Mouse (Mus musculus): Measurements from ENCODE around the gene Tmem114. TPM values are rescaled to one million over a fixed set of nuclear protein-coding genes. Genes with fewer than 3 reads are reported as not detected.

The Tmem114 gene
- polyA plus RNA-seq, 1 experiment from 2014 or later = 0.15 TPM

DNA sequence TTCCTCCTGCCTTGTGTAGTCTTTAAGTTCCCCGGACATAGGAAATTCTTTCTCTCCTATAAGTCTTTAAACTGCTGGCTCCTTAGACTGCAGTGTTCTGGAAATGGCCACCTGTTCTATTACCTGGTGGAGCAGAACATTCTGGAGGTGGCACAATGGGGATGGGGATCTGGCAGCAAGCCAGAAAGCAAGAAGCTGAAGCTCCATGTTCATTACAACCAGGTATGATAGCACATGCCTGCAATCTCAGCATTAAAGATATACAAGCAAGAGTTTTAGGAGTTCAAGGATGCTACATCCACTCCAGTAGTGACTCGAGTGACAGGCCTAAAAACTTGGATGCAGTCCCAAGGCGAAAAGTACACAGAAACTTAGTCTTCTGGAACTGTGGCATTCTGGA, 7.7 kb upstream of the Tmem114 start:
- Histone ChIP-seq H3K4me3 (replicated peaks; ENCODE audit: low read length) (no peak overlapping the region), H3K4me2 (ENCODE audit: low read length) (no peak overlapping the region), H3K36me3 (ENCODE audit: control insufficient read depth, insufficient read depth) (no peaks in the 10 kb centered on the region), H3K27me3 (replicated peaks; ENCODE audit: control insufficient read depth, insufficient read depth, low read length) (peaks cover 1% of the 10 kb centered on the region; the same call in 1 of the 2 replicates), H3K9ac (replicated peaks; ENCODE audit: low read depth, low read length) (no peak overlapping the region), H3K4me1 (replicated peaks; ENCODE audit: control insufficient read depth, insufficient read depth, low read length) (no peaks in the 10 kb centered on the region), H3K9me3 (ENCODE audit: control insufficient read depth, low read length) (no peaks in the 10 kb centered on the region), H3K27ac (ENCODE audit: low read length) (no peak overlapping the region)
- ATAC-seq = no peak
- WGBS = 93% methylated on average over 3 of the region's 3 CpGs

DNA sequence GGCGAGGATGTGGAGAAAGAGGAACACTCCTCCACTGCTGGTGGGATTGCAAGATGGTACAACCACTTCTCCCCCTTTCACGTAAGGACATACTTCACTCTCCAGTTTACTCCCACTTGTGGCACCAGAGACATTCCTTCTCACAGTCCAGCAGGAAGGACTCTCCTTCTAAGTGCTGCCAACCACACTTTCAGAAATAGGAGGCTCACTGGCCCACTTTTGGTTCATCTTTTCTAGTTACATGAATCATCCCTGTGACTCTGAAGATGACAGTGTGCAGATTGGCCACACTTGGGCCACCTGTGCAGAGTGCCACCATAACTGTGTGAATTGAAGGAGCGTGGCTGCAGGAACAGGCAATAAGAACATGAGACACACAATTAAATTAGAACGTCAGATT, 4.6 kb upstream of the Tmem114 start:
- 95% methylated on average over 4 of the region's 4 CpGs for WGBS
- H3K4me2 ChIP-seq (ENCODE audit: low read length) = no peak overlapping the region
- peaks cover 5% of the 10 kb centered on the region for H3K4me1 ChIP-seq (replicated peaks; ENCODE audit: control insufficient read depth, insufficient read depth, low read length)
- H3K9ac ChIP-seq (replicated peaks; ENCODE audit: low read depth, low read length) = no peak overlapping the region
- no peak overlapping the region for H3K4me3 ChIP-seq (replicated peaks; ENCODE audit: low read length)
- no peaks in the 10 kb centered on the region for H3K36me3 ChIP-seq (ENCODE audit: control insufficient read depth, insufficient read depth)
- no peak overlapping the region for H3K27ac ChIP-seq (ENCODE audit: low read length)
- no peaks in the 10 kb centered on the region for H3K9me3 ChIP-seq (ENCODE audit: control insufficient read depth, low read length)
- H3K27me3 ChIP-seq (replicated peaks; ENCODE audit: control insufficient read depth, insufficient read depth, low read length) = peaks cover 20% of the 10 kb centered on the region
- ATAC-seq = no peak

GRCm38 (mm10) chr16:8425736-8426135, 800 bp upstream of the Tmem114 start:
- WGBS = 85% methylated on average over 5 of the region's 5 CpGs
- Histone ChIP-seq H3K9me3 (ENCODE audit: control insufficient read depth, low read length) (no peaks in the 10 kb centered on the region), H3K4me1 (replicated peaks; ENCODE audit: control insufficient read depth, insufficient read depth, low read length) (peaks cover 8% of the 10 kb centered on the region), H3K27me3 (replicated peaks; ENCODE audit: control insufficient read depth, insufficient read depth, low read length) (peaks cover 35% of the 10 kb centered on the region), H3K9ac (replicated peaks; ENCODE audit: low read depth, low read length) (no peak overlapping the region), H3K36me3 (ENCODE audit: control insufficient read depth, insufficient read depth) (no peaks in the 10 kb centered on the region), H3K27ac (ENCODE audit: low read length) (no peak overlapping the region), H3K4me3 (replicated peaks; ENCODE audit: low read length) (no peak overlapping the region), H3K4me2 (ENCODE audit: low read length) (no peak overlapping the region)
- ATAC-seq = no peak

- no peak for ATAC-seq
- Histone ChIP-seq H3K27me3 (replicated peaks; ENCODE audit: control insufficient read depth, insufficient read depth, low read length) (peaks cover 35% of the 10 kb centered on the region), H3K9ac (replicated peaks; ENCODE audit: low read depth, low read length) (0 out of 2 replicates have a peak overlapping the region, but pooled peaks have one; percentile 9), H3K9me3 (ENCODE audit: control insufficient read depth, low read length) (no peaks in the 10 kb centered on the region), H3K4me3 (replicated peaks; ENCODE audit: low read length) (peak overlapping the region; percentile 38), H3K27ac (ENCODE audit: low read length) (no peak overlapping the region), H3K4me1 (replicated peaks; ENCODE audit: control insufficient read depth, insufficient read depth, low read length) (peaks cover 8% of the 10 kb centered on the region), H3K36me3 (ENCODE audit: control insufficient read depth, insufficient read depth) (no peaks in the 10 kb centered on the region), H3K4me2 (ENCODE audit: low read length) (peak overlapping the region; percentile 55)
- WGBS = 3% methylated on average over 43 of the region's 43 CpGs
These were observed 570 bp downstream of the Tmem114 start for GRCm38 (mm10) chr16:8424161-8424970.

DNA sequence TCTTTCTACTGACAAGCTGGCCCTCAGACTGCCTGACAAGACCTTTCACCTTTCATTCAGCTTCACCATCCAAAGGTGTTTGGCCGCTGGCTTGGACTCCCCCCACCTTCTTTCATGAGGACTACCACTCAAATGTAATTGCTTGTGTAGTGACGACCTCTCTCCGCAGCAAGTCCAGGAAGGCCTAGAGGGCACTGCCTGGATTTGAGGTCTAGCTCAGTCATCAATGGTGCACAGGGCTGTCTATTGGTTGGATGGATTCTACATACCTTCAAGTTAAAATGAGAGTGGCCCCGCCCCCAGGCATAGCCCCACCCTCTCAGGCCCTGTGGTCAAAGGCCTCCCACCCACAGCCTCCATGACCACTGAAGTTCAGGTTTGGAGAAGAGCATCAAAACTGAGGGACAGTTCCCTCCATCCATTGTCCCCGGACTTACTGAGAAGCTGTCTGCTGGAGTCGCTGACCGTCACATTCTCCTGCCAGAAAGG, 1.3 kb downstream of the Tmem114 start:
- Histone ChIP-seq H3K9ac (replicated peaks; ENCODE audit: low read depth, low read length) (no peak overlapping the region), H3K27ac (ENCODE audit: low read length) (no peak overlapping the region), H3K9me3 (ENCODE audit: control insufficient read depth, low read length) (no peaks in the 10 kb centered on the region), H3K27me3 (replicated peaks; ENCODE audit: control insufficient read depth, insufficient read depth, low read length) (peaks cover 35% of the 10 kb centered on the region), H3K4me1 (replicated peaks; ENCODE audit: control insufficient read depth, insufficient read depth, low read length) (peaks cover 8% of the 10 kb centered on the region), H3K4me2 (ENCODE audit: low read length) (no peak overlapping the region), H3K4me3 (replicated peaks; ENCODE audit: low read length) (no peak overlapping the region), H3K36me3 (ENCODE audit: control insufficient read depth, insufficient read depth) (no peaks in the 10 kb centered on the region)
- ATAC-seq = no peak
- 45% methylated on average over 7 of the region's 7 CpGs for WGBS

DNA sequence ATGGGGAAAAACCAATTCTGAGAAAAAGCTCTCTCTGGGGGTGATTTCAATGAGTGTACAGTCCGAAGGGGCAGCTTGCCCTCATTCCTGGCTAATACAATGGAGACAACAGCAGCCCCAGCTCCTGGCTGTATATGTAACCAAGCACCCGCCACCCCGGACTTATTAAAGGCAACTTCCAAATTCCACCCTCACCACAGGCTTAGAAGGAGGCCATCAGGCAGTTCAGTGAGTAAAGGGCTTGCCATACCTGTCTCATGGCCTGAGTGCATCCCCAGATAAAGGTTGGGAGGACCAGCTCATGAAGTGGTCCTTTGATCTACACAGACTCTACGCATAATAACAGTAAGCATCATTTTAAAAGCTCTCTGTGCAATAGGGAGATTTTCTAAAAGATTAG, 4.1 kb downstream of the Tmem114 start:
- H3K27ac ChIP-seq (ENCODE audit: low read length) = no peak overlapping the region
- H3K4me1 ChIP-seq (replicated peaks; ENCODE audit: control insufficient read depth, insufficient read depth, low read length) = peaks cover 12% of the 10 kb centered on the region
- 87% methylated on average over 4 of the region's 4 CpGs for WGBS
- no peaks in the 10 kb centered on the region for H3K36me3 ChIP-seq (ENCODE audit: control insufficient read depth, insufficient read depth)
- H3K4me3 ChIP-seq (replicated peaks; ENCODE audit: low read length) = no peak overlapping the region
- no peaks in the 10 kb centered on the region for H3K9me3 ChIP-seq (ENCODE audit: control insufficient read depth, low read length)
- H3K4me2 ChIP-seq (ENCODE audit: low read length) = no peak overlapping the region
- no peak for ATAC-seq
- no peak overlapping the region for H3K9ac ChIP-seq (replicated peaks; ENCODE audit: low read depth, low read length)
- peaks cover 25% of the 10 kb centered on the region for H3K27me3 ChIP-seq (replicated peaks; ENCODE audit: control insufficient read depth, insufficient read depth, low read length)

GRCm38 (mm10) chr16:8420381-8420780, 4.6 kb downstream of the Tmem114 start:
- Histone ChIP-seq H3K4me1 (replicated peaks; ENCODE audit: control insufficient read depth, insufficient read depth, low read length) (peaks cover 12% of the 10 kb centered on the region), H3K27ac (ENCODE audit: low read length) (no peak overlapping the region), H3K4me3 (replicated peaks; ENCODE audit: low read length) (no peak overlapping the region), H3K9ac (replicated peaks; ENCODE audit: low read depth, low read length) (no peak overlapping the region), H3K9me3 (ENCODE audit: control insufficient read depth, low read length) (no peaks in the 10 kb centered on the region), H3K4me2 (ENCODE audit: low read length) (no peak overlapping the region), H3K27me3 (replicated peaks; ENCODE audit: control insufficient read depth, insufficient read depth, low read length) (peaks cover 21% of the 10 kb centered on the region), H3K36me3 (ENCODE audit: control insufficient read depth, insufficient read depth) (no peaks in the 10 kb centered on the region)
- no peak for ATAC-seq
- 82% methylated on average over 10 of the region's 10 CpGs for WGBS

DNA sequence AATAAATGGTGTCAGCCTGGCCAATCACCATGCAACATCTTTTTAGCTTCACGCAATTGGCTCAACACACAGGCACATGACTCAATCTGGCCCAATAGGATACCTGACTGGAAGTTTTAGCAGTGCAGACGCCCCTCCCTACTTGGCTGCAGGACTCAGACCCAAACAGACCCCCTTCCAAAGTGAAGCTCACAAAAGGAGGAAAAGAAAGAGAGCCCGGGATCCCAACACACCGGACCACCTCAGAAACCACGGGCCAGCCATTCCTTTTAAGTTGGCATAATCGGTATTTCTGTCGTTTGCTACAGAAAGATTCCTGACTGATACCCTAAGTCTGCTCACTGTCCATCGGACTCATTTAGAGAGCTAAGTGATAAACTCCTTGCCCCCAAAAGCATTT, 5.3 kb downstream of the Tmem114 start:
- no peak for ATAC-seq
- Histone ChIP-seq H3K27me3 (replicated peaks; ENCODE audit: control insufficient read depth, insufficient read depth, low read length) (peaks cover 19% of the 10 kb centered on the region), H3K36me3 (ENCODE audit: control insufficient read depth, insufficient read depth) (no peaks in the 10 kb centered on the region), H3K27ac (ENCODE audit: low read length) (no peak overlapping the region), H3K4me1 (replicated peaks; ENCODE audit: control insufficient read depth, insufficient read depth, low read length) (peaks cover 9% of the 10 kb centered on the region), H3K9ac (replicated peaks; ENCODE audit: low read depth, low read length) (no peak overlapping the region), H3K9me3 (ENCODE audit: control insufficient read depth, low read length) (no peaks in the 10 kb centered on the region), H3K4me3 (replicated peaks; ENCODE audit: low read length) (no peak overlapping the region), H3K4me2 (ENCODE audit: low read length) (no peak overlapping the region)
- 90% methylated on average over 8 of the region's 8 CpGs for WGBS

- no peak overlapping the region for H3K4me2 ChIP-seq (ENCODE audit: low read length)
- H3K27me3 ChIP-seq (replicated peaks; ENCODE audit: control insufficient read depth, insufficient read depth, low read length) = peaks cover 5% of the 10 kb centered on the region
- no peak overlapping the region for H3K9ac ChIP-seq (replicated peaks; ENCODE audit: low read depth, low read length)
- 86% methylated on average over 3 of the region's 3 CpGs for WGBS
- H3K9me3 ChIP-seq (ENCODE audit: control insufficient read depth, low read length) = no peaks in the 10 kb centered on the region
- ATAC-seq = no peak
- H3K4me1 ChIP-seq (replicated peaks; ENCODE audit: control insufficient read depth, insufficient read depth, low read length) = 0 out of 2 replicates have a peak, but pooled peaks cover 5% of the 10 kb centered on the region
- no peaks in the 10 kb centered on the region for H3K36me3 ChIP-seq (ENCODE audit: control insufficient read depth, insufficient read depth)
- H3K4me3 ChIP-seq (replicated peaks; ENCODE audit: low read length) = no peak overlapping the region
- no peak overlapping the region for H3K27ac ChIP-seq (ENCODE audit: low read length)
These were observed 6.8 kb downstream of the Tmem114 start for GRCm38 (mm10) chr16:8418126-8418525.

Measured in forebrain, embryonic 16.5 days (tissue).